Mouse (Mus musculus) hindbrain, embryonic 14.5 days (tissue): ENCODE measurements around the gene Phb2. TPM values are rescaled to one million over a fixed set of nuclear protein-coding genes. Genes with fewer than 3 reads are reported as not detected.
A peak's percentile ranks its signal among the peaks of the same experiment; 100 is the strongest.

Experiments used
- ATAC-seq: fragments of 200-750 bp; cut with Nextera tagmentation; 2 replicates; pipeline ENCODE4 v1.8.0; 2017; ENCODE audit warnings: moderate number of reproducible peaks, mild to moderate bottlenecking, moderate TSS enrichment, moderate library complexity; ENCODE audit not compliant: low FRiP score
- DNase-seq: peaks from one replicate; pipeline ENCODE4 v3.0.0-alpha.2; 2015; ENCODE audit warnings: low spot score
- H3K27ac ChIP-seq: fragments of 300-500 bp; sonication (generic); 2 replicates; pipeline ENCODE4 v1.5.1; 2014; ENCODE audit warnings: mild to moderate bottlenecking, moderate library complexity
- H3K27me3 ChIP-seq: fragments of 300-500 bp; sonication (generic); 2 replicates; pipeline ENCODE4 v1.6.1; 2014; ENCODE audit warnings: mild to moderate bottlenecking, low read length, mixed read lengths; ENCODE audit not compliant: control insufficient read depth, insufficient read depth
- H3K36me3 ChIP-seq: fragments of 300-500 bp; sonication (generic); replicated peaks from 2 replicates; pipeline ENCODE4 v1.6.1; 2014; ENCODE audit not compliant: control insufficient read depth, insufficient read depth
- H3K4me1 ChIP-seq: fragments of 300-500 bp; sonication (generic); replicated peaks from 2 replicates; pipeline ENCODE4 v1.6.1; 2014; ENCODE audit warnings: antibody characterized with exemption, low read length, mixed read lengths; ENCODE audit not compliant: control insufficient read depth, insufficient read depth
- H3K4me2 ChIP-seq: fragments of 300-500 bp; sonication (generic); replicated peaks from 2 replicates; pipeline ENCODE4 v1.6.1; 2014; ENCODE audit warnings: mild to moderate bottlenecking, moderate library complexity
- H3K4me3 ChIP-seq: fragments of 300-500 bp; sonication (generic); replicated peaks from 2 replicates; pipeline ENCODE4 v1.5.1; 2014; ENCODE audit warnings: mild to moderate bottlenecking, low read length
- H3K9ac ChIP-seq: fragments of 300-500 bp; sonication (generic); 2 replicates; pipeline ENCODE4 v1.6.1; 2014
- H3K9me3 ChIP-seq: fragments of 300-500 bp; sonication (generic); 2 replicates; pipeline ENCODE4 v1.6.1; 2016; ENCODE audit warnings: low read length; ENCODE audit not compliant: control insufficient read depth
- WGBS: fragments of 180-500 bp; shearing (Covaris S2); extraction: QIAGEN DNeasy Blood & Tissue Kit; methylation state at CpG from one replicate; pipeline ENCODE4 v1.1.7; 2014; 5-methylcytosine and 5-hydroxymethylcytosine counted together
- polyA plus RNA-seq: library from polyadenylated mRNA; unstranded; fragments of >200 nt; fragmentation: Nextera tagmentation; extraction: Ambion mirVana; gene quantifications from 2 replicates; pipeline ENCODE4 v1.2.1, GENCODE M21; 2014

The Phb2 gene
- polyA plus RNA-seq, 1 experiment from 2014 or later: 242 TPM

GRCm38 (mm10) chr6:124688151-124688758 lies 23.9 kb upstream of the Phb2 start:
- H3K9ac ChIP-seq: no peak overlapping the region
- no peak overlapping the region for H3K27ac ChIP-seq
- no peak for ATAC-seq
- H3K27me3 ChIP-seq: no peaks in the 10 kb centered on the region
- H3K9me3 ChIP-seq: no peaks in the 10 kb centered on the region
- H3K36me3 ChIP-seq: no peaks in the 10 kb centered on the region
- no peak overlapping the region for H3K4me3 ChIP-seq
- WGBS: 93% methylated on average over 8 of the region's 8 CpGs
- DNase-seq: no peak
- no peak overlapping the region for H3K4me2 ChIP-seq
- no peaks in the 10 kb centered on the region for H3K4me1 ChIP-seq

DNA sequence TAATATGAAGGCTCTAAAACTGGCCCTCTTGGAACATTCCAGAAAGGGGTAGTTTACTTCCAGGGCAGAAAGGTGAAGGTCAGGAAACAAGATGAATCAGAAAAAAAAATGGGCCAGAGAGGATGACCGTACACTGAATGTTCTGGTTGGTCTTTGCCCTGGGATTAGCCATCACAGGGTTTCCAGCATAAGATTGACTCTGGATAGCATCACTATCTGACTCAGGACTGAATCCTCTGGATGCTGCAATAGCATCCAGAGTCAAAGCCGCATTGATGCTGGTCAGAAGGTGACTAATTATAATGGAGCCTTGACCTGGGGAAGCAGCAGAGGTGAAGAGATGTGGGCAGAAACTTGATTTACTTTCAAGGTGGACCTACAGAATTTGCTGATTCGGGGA lies 23.1 kb upstream of the Phb2 start:
- Histone ChIP-seq H3K9me3 (no peaks in the 10 kb centered on the region), H3K27me3 (no peaks in the 10 kb centered on the region), H3K4me1 (no peaks in the 10 kb centered on the region), H3K4me2 (no peak overlapping the region), H3K4me3 (no peak overlapping the region), H3K9ac (no peak overlapping the region), H3K36me3 (no peaks in the 10 kb centered on the region), H3K27ac (no peak overlapping the region)
- DNase-seq: no peak
- WGBS: 91% methylated on average over 3 of the region's 3 CpGs
- ATAC-seq: no peak

DNA sequence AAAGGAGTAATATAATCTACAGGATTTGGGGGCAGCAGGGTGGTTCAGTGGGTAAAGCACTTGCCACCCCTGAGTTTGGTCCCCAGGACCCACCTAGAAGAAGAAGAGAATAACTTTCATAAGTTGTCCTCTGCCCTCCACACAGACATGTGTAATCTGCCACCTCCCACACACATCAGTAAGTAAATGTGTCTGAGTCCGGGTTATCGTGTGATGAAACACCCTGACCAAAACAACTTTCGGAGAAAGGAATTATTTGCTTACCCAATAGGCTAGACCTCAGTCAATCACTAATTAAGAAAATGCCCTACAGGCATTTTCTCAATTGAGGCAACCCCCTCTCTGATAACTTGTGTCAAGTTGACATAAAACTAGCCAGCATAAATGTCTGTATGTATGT lies 21.6 kb upstream of the Phb2 start:
- no peaks in the 10 kb centered on the region for H3K27me3 ChIP-seq
- no peak for DNase-seq
- no peak for ATAC-seq
- no peak overlapping the region for H3K4me3 ChIP-seq
- H3K27ac ChIP-seq: no peak overlapping the region
- H3K4me2 ChIP-seq: no peak overlapping the region
- H3K9me3 ChIP-seq: no peaks in the 10 kb centered on the region
- no peaks in the 10 kb centered on the region; the same call in 1 of the 2 replicates for H3K4me1 ChIP-seq
- no peak overlapping the region for H3K9ac ChIP-seq
- no peaks in the 10 kb centered on the region for H3K36me3 ChIP-seq
- WGBS: 93% methylated on average over 3 of the region's 3 CpGs

DNA sequence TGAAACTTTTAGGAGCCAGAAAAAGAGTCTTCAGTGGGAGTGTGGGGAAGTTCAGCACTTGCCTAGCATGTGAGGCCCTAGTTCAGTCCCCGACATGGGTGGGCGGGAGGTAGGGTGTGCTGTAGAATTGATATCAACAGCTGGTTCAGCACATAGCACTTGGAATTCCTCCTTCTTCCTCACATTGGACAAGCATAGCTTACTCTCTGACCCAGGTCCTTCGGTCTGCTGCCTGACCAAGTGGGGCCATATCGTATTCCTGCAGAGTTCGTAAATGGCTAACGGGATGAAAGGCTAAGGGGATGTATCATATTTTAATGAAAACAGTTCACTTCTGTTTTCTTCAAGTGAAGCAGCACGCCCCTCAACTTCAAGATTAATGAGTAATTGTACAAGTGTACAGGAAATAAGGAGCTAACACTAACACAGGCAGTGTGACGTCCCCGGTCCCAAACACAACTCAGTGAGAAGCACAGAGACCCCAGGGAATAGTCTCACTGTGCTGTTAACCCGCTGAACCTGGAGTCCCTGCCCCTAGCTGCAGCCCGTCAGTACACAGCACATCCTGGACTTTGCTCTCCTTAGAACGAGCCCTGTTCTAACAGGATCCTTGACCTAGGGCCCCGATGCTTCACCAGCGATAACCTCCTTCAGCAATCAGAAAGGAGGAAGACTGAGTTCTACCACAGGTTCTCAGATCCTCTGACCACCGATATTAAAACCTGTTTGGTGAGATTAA lies 18.7 kb upstream of the Phb2 start:
- Histone ChIP-seq H3K9me3 (no peaks in the 10 kb centered on the region), H3K27ac (no peak overlapping the region), H3K36me3 (no peaks in the 10 kb centered on the region; the same call in 1 of the 2 replicates), H3K4me3 (no peak overlapping the region), H3K4me1 (no peaks in the 10 kb centered on the region; the same call in 1 of the 2 replicates), H3K9ac (no peak overlapping the region), H3K27me3 (no peaks in the 10 kb centered on the region), H3K4me2 (no peak overlapping the region)
- DNase-seq (no peak), ATAC-seq (no peak)
- 84% methylated on average over 15 of the region's 15 CpGs for WGBS

DNA sequence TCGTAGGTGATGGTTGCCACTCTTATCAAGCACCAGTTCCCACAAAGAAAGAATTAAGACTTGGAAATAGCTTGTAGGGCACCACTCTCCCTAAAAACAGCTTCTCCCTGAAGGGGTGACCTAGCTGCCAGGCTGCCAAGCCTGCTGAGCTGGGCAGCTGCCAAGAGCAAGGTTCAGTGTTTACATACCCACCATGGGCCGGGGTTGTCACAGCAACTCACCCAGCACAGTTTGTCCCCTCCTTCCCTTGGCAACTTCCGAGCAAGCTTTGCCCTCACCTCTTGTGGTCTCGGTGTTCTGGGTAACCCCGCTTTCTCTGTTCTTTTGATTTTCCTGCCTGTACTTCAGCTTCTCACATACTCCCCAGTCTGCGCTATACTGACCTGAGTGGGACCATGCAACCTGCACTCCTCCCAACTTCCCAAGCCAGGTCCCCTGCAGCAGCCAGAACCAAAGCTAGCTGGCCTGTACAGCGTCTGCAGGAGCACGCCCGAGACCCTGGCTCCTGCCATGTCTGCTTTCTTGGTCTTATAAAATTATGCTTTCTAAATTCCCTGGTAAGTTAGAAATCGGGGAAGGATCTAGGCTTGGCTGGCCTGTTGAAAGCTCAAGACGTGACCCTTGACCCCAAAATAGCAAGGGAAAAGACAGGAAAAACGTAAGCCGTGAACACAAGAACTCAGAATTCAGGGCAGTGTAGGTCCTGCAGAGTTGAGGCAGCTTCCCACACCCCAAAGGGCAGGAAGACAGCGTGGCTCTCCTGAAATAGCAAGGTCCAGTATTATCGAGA lies 17.8 kb upstream of the Phb2 start:
- H3K27ac ChIP-seq: peak overlapping the region; percentile 6; the same call in 1 of the 2 replicates
- H3K9me3 ChIP-seq: no peaks in the 10 kb centered on the region
- H3K4me1 ChIP-seq: no peaks in the 10 kb centered on the region; the same call in 1 of the 2 replicates
- no peaks in the 10 kb centered on the region for H3K27me3 ChIP-seq
- H3K9ac ChIP-seq: no peak overlapping the region
- ATAC-seq: peak; percentile 79; the same call in 1 of the 2 replicates
- no peak overlapping the region for H3K4me3 ChIP-seq
- peak; percentile 61 for DNase-seq
- WGBS: 73% methylated on average over 15 of the region's 15 CpGs
- peaks cover 9% of the 10 kb centered on the region; the same call in 1 of the 2 replicates for H3K36me3 ChIP-seq
- no peak overlapping the region for H3K4me2 ChIP-seq

- ATAC-seq: no peak
These were observed 15.5 kb upstream of the Phb2 start for GRCm38 (mm10) chr6:124696441-124697150.

GRCm38 (mm10) chr6:124698751-124699150 lies 13.4 kb upstream of the Phb2 start:
- Histone ChIP-seq H3K4me2 (no peak overlapping the region), H3K9me3 (no peaks in the 10 kb centered on the region), H3K4me1 (no peaks in the 10 kb centered on the region; the same call in 1 of the 2 replicates), H3K9ac (no peak overlapping the region), H3K27ac (no peak overlapping the region), H3K27me3 (no peaks in the 10 kb centered on the region), H3K36me3 (peaks cover 53% of the 10 kb centered on the region), H3K4me3 (no peak overlapping the region)
- 88% methylated on average over 6 of the region's 6 CpGs for WGBS
- DNase-seq (no peak), ATAC-seq (no peak)

More at GRCm38 (mm10) chr6:124696441-124697150, 15.5 kb upstream of the Phb2 start:
- Histone ChIP-seq H3K27me3 (no peaks in the 10 kb centered on the region), H3K4me3 (no peak overlapping the region), H3K9ac (no peak overlapping the region), H3K36me3 (peaks cover 31% of the 10 kb centered on the region), H3K27ac (no peak overlapping the region), H3K4me1 (no peaks in the 10 kb centered on the region; the same call in 1 of the 2 replicates), H3K9me3 (no peaks in the 10 kb centered on the region), H3K4me2 (no peak overlapping the region)
- WGBS: 95% methylated on average over 7 of the region's 7 CpGs
- no peak for DNase-seq

GRCm38 (mm10) chr6:124699366-124699765 lies 12.8 kb upstream of the Phb2 start:
- no peak overlapping the region for H3K4me3 ChIP-seq
- no peaks in the 10 kb centered on the region for H3K9me3 ChIP-seq
- no peak overlapping the region for H3K9ac ChIP-seq
- H3K4me1 ChIP-seq: no peaks in the 10 kb centered on the region; the same call in 1 of the 2 replicates
- no peak overlapping the region for H3K27ac ChIP-seq
- peaks cover 59% of the 10 kb centered on the region for H3K36me3 ChIP-seq
- ATAC-seq: no peak
- H3K27me3 ChIP-seq: no peaks in the 10 kb centered on the region
- no peak overlapping the region for H3K4me2 ChIP-seq
- WGBS: 86% methylated on average over 4 of the region's 4 CpGs
- no peak for DNase-seq
